Mouse (Mus musculus): ENCODE data around the gene Spdef. TPM values are rescaled to one million over a fixed set of nuclear protein-coding genes. Genes with fewer than 3 reads are reported as not detected.
A peak's percentile ranks its signal among the peaks of the same experiment; 100 is the strongest.

Spdef gene
- polyA plus RNA-seq, 2 experiments, result 0.52 TPM; not detected in 1

GRCm38 (mm10) chr17:27726527-27726926, 2.2 kb downstream of the Spdef start:
- Histone ChIP-seq H3K9ac (ENCODE audit: low read depth, low read length, severe bottlenecking) (no peak overlapping the region), H3K27ac (replicated peaks; ENCODE audit: low read depth, low read length) (no peak overlapping the region), H3K4me3 (replicated peaks; ENCODE audit: low read length) (no peak overlapping the region), H3K4me1 (ENCODE audit: control insufficient read depth, insufficient read depth, low read length) (peaks cover 7% of the 10 kb centered on the region; the same call in 1 of the 2 replicates), H3K27me3 (ENCODE audit: control insufficient read depth, insufficient read depth, low read length) (no peaks in the 10 kb centered on the region), H3K36me3 (ENCODE audit: control insufficient read depth, insufficient read depth, low read length) (no peaks in the 10 kb centered on the region), H3K9me3 (ENCODE audit: control insufficient read depth, low read length) (no peaks in the 10 kb centered on the region), H3K4me2 (replicated peaks; ENCODE audit: low read depth, low read length, severe bottlenecking) (no peak overlapping the region)
- no peak for ATAC-seq (ENCODE audit: low FRiP score, low read depth)
- TF ChIP-seq POLR2A (IDR thresholded peaks at IDR 0.05; ENCODE audit: borderline replicate concordance, extremely low read depth, insufficient read depth, insufficient read length), result no peak
- 14% methylated on average over 7 of the region's 7 CpGs for WGBS
- no peak for DNase-seq (ENCODE audit: low spot score)

- DNase-seq (ENCODE audit: low spot score), result no peak
- H3K36me3 ChIP-seq (ENCODE audit: control insufficient read depth, insufficient read depth, low read length), result no peaks in the 10 kb centered on the region
- WGBS, result 22% methylated on average over 10 of the region's 10 CpGs
- no peaks in the 10 kb centered on the region for H3K27me3 ChIP-seq (ENCODE audit: control insufficient read depth, insufficient read depth, low read length)
- ATAC-seq (ENCODE audit: low FRiP score, low read depth), result no peak
- no peaks in the 10 kb centered on the region for H3K9me3 ChIP-seq (ENCODE audit: control insufficient read depth, low read length)
- H3K4me2 ChIP-seq (replicated peaks; ENCODE audit: low read depth, low read length, severe bottlenecking), result no peak overlapping the region
- 0 out of 2 replicates have a peak overlapping the region, but pooled peaks have one; percentile 16 for H3K9ac ChIP-seq (ENCODE audit: low read depth, low read length, severe bottlenecking)
- no peak overlapping the region for H3K4me3 ChIP-seq (replicated peaks; ENCODE audit: low read length)
- no peak for TF ChIP-seq POLR2A (IDR thresholded peaks at IDR 0.05; ENCODE audit: borderline replicate concordance, extremely low read depth, insufficient read depth, insufficient read length)
- no peak overlapping the region for H3K27ac ChIP-seq (replicated peaks; ENCODE audit: low read depth, low read length)
- H3K4me1 ChIP-seq (ENCODE audit: control insufficient read depth, insufficient read depth, low read length), result peaks cover 7% of the 10 kb centered on the region; the same call in 1 of the 2 replicates
These were observed 3.3 kb downstream of the Spdef start for GRCm38 (mm10) chr17:27725412-27725811.

GRCm38 (mm10) chr17:27725011-27725410, 3.7 kb downstream of the Spdef start:
- no peak for ATAC-seq (ENCODE audit: low FRiP score, low read depth)
- no peak for DNase-seq (ENCODE audit: low spot score)
- H3K4me3 ChIP-seq (replicated peaks; ENCODE audit: low read length), result no peak overlapping the region
- H3K9ac ChIP-seq (ENCODE audit: low read depth, low read length, severe bottlenecking), result 0 out of 2 replicates have a peak overlapping the region, but pooled peaks have one; percentile 16
- no peaks in the 10 kb centered on the region for H3K36me3 ChIP-seq (ENCODE audit: control insufficient read depth, insufficient read depth, low read length)
- 38% methylated on average over 10 of the region's 10 CpGs for WGBS
- H3K4me2 ChIP-seq (replicated peaks; ENCODE audit: low read depth, low read length, severe bottlenecking), result no peak overlapping the region
- H3K27me3 ChIP-seq (ENCODE audit: control insufficient read depth, insufficient read depth, low read length), result no peaks in the 10 kb centered on the region
- H3K4me1 ChIP-seq (ENCODE audit: control insufficient read depth, insufficient read depth, low read length), result peaks cover 7% of the 10 kb centered on the region; the same call in 1 of the 2 replicates
- no peaks in the 10 kb centered on the region for H3K9me3 ChIP-seq (ENCODE audit: control insufficient read depth, low read length)
- TF ChIP-seq POLR2A (IDR thresholded peaks at IDR 0.05; ENCODE audit: borderline replicate concordance, extremely low read depth, insufficient read depth, insufficient read length), result no peak
- no peak overlapping the region for H3K27ac ChIP-seq (replicated peaks; ENCODE audit: low read depth, low read length)

- WGBS, result 22% methylated on average over 3 of the region's 3 CpGs
These were observed 4.4 kb downstream of the Spdef start for GRCm38 (mm10) chr17:27724327-27724726.

GRCm38 (mm10) chr17:27721125-27721664, 7.6 kb downstream of the Spdef start:
- no peak for TF ChIP-seq POLR2A (IDR thresholded peaks at IDR 0.05; ENCODE audit: borderline replicate concordance, extremely low read depth, insufficient read depth, insufficient read length)
- Histone ChIP-seq H3K36me3 (ENCODE audit: control insufficient read depth, insufficient read depth, low read length) (no peaks in the 10 kb centered on the region), H3K9me3 (ENCODE audit: control insufficient read depth, low read length) (no peaks in the 10 kb centered on the region), H3K27me3 (ENCODE audit: control insufficient read depth, insufficient read depth, low read length) (no peaks in the 10 kb centered on the region), H3K4me3 (replicated peaks; ENCODE audit: low read length) (no peak overlapping the region), H3K4me2 (replicated peaks; ENCODE audit: low read depth, low read length, severe bottlenecking) (no peak overlapping the region), H3K4me1 (ENCODE audit: control insufficient read depth, insufficient read depth, low read length) (peaks cover 7% of the 10 kb centered on the region; the same call in 1 of the 2 replicates), H3K27ac (replicated peaks; ENCODE audit: low read depth, low read length) (no peak overlapping the region), H3K9ac (ENCODE audit: low read depth, low read length, severe bottlenecking) (no peak overlapping the region)
- DNase-seq (ENCODE audit: low spot score), result no peak
- no peak for ATAC-seq (ENCODE audit: low FRiP score, low read depth)
- WGBS, result 82% methylated on average over 9 of the region's 9 CpGs

More at GRCm38 (mm10) chr17:27724327-27724726, 4.4 kb downstream of the Spdef start:
- H3K4me2 ChIP-seq (replicated peaks; ENCODE audit: low read depth, low read length, severe bottlenecking), result no peak overlapping the region
- H3K27me3 ChIP-seq (ENCODE audit: control insufficient read depth, insufficient read depth, low read length), result no peaks in the 10 kb centered on the region
- no peak for ATAC-seq (ENCODE audit: low FRiP score, low read depth)
- H3K4me1 ChIP-seq (ENCODE audit: control insufficient read depth, insufficient read depth, low read length), result peaks cover 7% of the 10 kb centered on the region; the same call in 1 of the 2 replicates
- DNase-seq (ENCODE audit: low spot score), result no peak
- TF ChIP-seq POLR2A (IDR thresholded peaks at IDR 0.05; ENCODE audit: borderline replicate concordance, extremely low read depth, insufficient read depth, insufficient read length), result no peak
- no peak overlapping the region for H3K27ac ChIP-seq (replicated peaks; ENCODE audit: low read depth, low read length)
- H3K9me3 ChIP-seq (ENCODE audit: control insufficient read depth, low read length), result no peaks in the 10 kb centered on the region
- no peak overlapping the region for H3K4me3 ChIP-seq (replicated peaks; ENCODE audit: low read length)
- H3K9ac ChIP-seq (ENCODE audit: low read depth, low read length, severe bottlenecking), result no peak overlapping the region
- no peaks in the 10 kb centered on the region for H3K36me3 ChIP-seq (ENCODE audit: control insufficient read depth, insufficient read depth, low read length)

Measured in limb, embryonic 14.5 days (tissue).